Mouse (Mus musculus) left cerebral cortex, adult 18-20 months (tissue): ENCODE measurements around the gene Ermp1. TPM values are rescaled to one million over a fixed set of nuclear protein-coding genes. Genes with fewer than 3 reads are reported as not detected.

ENCODE experiments used
- DNase-seq, 2 experiments: peaks; one replicate each; pipeline ENCODE4 v3.0.0; 2021 to 2022; ENCODE audit warnings: low spot score in 2 of 2, mixed read lengths in 1 of 2
- total RNA-seq, 2 experiments: library from RNA; stranded (reverse); gene quantifications; 2 replicates each; pipeline ENCODE4 v1.2.3; 2021

The Ermp1 gene
- total RNA-seq, 2 experiments from 2014 or later, result 37.0 to 38.0 TPM

DNA sequence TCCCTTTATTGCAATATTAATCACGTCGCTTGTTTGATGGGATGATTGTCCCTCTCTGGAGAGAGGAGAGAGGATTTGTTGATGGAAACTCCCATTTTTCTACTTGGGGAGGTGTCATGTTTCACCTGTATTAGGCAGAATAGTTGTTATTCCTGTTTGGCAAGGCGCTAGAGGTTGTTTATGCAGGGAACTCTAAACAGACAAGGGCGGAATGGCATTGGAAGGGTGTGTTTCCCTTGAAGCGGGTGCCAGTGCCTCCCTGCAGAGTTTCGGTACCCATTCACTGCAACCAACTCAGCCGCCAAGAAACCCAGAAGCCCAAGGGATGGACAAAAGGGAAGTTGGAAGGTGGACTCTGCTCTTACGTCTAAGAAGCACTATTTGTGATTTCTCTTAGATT, 15.6 kb upstream of the Ermp1 start:
- no peak for DNase-seq

DNA sequence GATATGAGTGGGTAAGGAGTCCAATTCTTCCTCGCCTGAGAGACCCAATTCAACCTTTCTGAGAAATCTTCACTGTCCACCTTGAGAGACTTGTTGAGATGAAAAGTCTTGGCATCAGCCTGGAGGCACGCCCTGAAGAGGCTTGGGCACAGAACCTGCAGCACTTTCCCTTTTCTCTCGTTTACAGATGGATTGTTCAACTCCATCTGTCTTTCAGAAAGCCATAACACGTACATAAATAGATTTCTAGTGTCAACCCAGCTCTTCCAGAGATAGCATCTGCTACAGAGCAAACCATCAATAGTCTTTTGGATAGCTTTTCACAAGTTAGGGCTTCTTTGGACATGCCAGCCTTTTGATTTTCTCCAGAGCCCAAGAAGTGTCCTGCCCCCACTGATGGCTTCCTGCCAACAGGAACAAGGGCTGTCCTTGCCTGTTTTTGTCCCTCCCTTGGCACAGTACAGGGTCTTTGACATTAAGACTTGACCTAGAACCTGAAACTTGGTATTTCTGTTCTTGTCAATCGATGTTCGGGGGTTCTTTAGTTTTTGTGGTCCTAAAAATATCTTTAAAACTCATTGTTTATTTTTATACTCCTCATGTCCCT, 13.9 kb upstream of the Ermp1 start:
- DNase-seq, result no peak

DNA sequence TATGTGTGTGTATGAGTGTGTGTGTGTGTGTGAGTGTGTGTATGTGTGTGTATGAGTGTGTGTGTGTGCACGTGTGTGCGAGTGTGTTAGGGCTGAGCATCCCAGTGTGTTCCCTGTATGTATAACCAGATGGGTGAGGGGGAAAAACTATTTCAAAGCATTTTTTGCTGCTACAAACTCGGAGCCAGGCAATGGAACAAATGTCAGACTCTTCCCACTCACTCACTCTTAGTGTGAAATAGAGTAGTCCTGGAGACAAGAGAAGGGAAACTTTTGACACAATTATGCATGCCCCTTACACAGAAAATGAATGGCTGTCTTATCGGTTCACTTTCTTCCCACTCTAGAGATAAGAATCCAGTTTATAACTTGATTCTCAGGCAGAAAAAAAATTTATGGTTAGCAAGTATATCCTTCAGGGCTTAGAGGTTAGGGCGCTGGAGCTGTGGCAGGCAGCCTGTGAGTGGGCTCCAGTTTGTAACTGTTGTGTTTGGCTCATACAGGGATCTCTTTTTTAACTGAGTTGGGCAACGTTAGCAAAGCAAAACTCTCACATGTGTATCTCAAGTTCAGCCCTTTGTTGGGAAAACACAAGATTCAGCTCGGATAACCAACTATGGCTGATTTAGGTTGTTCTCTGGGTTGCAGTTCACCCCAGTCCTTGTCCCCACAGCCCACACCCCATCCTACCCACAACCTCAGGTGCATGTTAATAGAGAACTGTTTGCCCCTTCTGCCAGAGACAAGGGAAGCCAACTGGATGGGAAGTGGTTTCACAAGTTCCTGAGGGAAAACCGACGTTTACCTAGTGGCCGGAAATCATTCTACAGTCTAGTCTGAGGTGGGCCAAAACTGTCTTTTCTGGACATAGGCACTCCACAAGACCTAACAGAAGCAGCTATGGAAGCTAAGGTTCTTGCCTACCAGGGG, 12.9 kb upstream of the Ermp1 start:
- peak in 1 of 2 experiments; percentile 13 for DNase-seq

DNA sequence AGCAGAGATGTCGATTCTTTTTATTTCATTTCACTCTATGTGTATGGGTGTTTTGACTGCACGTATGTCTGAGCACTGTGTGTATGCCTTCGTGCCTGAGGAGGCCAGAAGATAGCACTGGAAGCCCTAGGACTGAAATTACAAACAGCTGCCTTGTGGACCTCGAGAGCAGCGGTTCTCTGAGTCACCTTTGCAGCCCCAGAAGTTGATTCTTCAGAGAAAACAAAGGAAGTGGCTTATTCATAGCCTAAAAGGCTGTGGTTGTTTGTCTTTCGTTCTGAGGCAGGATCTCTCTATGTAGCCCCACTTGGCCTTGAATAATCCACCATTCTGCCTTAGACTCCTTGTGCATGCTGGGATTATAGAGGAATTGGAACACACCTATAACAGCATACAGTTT, 11.5 kb upstream of the Ermp1 start:
- DNase-seq, result no peak

DNA sequence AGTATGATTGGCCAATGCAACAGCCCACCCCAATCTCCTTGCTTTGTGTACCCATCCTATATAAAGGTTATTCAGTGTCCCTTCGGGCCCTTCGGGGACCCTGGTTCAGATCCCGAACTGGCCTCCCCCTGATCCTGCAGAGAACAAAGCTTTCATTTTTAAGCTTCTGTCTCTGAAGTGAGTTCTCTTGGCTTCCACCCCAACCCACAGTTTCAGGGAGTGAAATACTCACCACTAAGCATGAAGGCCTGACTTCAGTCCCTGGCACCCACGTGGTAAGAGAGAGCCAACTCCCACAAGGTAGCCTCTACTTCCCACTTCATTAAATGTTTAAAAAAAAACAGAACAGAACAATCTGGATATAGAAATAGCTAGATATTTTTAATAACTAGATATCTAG, 10.6 kb upstream of the Ermp1 start:
- DNase-seq, result no peak

DNA sequence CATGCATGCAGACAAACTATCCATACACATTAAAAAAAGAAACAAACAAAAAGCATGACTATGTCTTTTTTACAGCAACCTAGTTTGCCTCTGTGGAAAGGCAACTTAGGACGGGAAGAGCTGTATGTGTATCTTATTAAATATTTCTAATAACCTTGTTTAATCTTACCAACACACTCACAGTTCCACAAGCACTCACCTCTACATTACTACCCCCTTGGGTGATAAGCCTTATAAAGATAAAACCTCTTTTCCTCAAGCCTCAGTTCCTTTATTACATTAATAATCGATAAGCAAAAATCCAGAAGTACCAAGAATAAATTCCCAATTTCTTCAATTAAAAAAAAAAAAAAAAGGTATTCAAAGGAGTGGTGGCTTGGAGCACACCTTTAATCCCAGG, 9.3 kb upstream of the Ermp1 start:
- no peak for DNase-seq

DNA sequence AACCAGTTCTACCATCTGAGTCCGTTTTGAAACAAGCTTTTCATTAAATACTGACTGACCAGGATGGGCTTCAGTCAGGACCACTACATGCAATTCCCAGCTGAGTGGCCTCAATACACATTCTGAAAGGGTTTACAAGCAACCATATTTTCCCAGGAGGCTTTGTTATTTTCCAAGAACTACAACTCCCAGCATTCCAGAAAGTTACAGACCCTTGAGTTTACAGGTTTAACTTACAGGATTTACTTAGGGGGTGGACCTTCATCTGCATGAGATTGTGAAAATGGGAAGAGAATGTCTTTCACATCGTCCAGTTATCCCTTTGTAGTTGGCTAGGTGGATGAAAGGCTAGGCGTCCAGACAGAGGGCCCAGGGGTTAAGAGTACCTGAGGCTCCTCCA, 8.8 kb upstream of the Ermp1 start:
- no peak for DNase-seq

DNA sequence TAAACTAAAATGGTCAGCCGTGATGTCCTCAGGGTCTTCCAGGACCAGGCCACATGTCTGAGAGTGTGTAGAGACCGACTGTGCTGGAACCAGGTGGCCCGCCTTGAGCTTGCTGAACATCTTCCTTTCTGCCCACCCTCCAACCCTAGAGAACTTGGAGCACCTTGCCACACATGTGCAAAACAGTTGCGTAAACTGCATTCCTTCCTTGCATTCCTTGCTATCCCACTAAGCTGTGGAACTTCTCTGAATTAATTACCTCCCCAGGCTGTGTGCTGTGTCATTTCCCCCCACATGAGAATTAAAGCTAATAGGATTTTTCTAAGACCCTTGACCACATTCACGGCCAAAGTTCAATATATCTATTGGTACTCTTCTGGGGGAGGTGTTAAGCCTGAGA, 8.4 kb upstream of the Ermp1 start:
- no peak for DNase-seq

DNA sequence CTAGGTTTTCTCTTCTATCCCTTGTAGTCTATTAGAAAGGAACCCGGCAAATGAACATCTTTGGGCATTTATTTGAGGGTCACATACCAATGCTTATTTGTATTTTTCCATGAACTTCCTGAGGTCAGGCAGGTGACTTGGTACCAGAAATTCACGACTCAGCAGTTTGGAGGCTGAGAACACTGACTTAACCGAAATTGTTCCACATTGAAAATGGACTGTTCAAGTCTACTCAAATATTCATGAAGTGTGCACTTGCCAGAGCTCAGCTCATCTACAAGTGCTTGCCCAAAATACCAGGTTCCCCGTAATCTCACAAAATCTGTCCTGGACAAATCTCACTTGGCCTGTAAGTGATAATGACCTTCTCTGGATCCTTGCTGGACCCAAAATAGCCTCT, 7.8 kb upstream of the Ermp1 start:
- DNase-seq, result no peak

DNA sequence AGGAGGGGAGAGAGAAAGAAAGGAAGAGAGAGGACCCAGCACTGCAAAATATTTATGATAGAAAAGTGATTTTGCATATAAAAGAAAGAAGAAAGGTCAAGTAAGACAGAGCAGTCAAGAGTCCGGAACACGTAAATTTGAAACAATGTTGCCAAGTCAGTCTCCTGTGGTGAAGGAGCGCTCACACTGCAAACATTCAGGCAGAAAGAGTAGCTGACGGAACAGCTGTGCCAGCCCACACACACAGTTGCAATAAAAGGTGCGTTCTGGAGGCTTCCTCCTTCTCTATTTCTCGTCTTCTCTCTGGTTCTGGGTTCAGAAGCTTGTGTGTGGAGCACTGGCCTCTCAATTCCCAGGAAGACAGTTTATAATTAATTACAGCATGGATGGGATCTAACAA, 6.9 kb upstream of the Ermp1 start:
- DNase-seq, result peak; percentile 10 to 20

DNA sequence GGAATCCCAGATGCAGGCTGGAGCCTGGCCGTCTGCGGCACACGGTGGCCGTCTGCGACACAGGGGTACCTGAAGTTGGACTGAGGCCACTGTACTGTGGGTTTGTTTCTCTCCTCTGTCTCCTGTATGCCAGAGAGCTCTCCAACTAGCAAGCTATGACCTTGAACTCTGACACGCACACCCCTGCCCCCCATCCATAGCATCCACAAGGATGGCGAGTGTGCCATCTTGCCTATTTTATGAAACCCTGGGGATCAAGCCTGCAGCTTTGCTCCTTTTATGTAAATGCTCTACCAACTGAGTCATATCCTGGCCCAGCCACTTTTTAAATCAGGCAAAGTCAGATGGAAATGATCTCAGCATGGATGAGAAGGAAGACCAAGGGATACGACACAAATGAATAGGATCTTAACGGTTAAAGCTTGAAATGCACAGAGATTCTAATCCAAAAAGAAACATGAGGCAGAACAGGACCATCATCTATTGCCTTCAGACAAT, 5.6 kb upstream of the Ermp1 start:
- no peak for DNase-seq

DNA sequence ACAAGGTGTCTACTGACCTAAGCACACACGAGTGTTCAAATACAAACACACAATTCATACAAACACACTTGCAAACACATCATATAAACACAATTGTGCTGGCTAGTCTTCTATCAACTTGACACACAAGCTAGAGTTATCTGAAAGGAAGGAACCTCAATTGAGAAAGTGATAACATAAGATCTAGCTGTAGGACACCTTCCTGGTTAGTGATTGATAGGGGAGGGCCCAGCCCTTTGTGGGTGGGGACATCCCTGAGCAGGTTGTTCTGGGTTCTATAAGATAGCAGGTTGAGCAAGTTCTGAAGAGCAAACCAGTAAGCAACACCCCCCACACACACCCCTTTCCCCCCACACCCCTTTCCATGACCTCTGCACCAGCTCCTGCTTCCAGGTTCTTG, 1.5 kb upstream of the Ermp1 start:
- no peak for DNase-seq

DNA sequence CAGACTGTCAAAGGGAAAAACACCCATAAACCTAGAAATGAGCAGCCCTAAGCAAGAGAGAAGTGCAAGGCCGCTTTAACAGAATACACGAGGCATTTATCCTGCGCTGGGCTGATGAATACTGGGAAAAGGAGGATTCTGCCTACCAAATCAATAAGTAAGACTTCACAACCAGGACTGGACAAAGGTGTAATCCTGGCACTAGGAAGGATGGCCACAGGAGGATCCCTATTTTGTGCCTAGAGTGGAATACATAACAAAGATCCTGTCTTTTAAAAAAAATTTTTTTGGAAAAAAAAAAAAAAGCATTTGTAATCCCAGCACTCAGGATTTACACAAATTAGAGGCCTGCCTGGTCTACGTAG, 317 bp upstream of the Ermp1 start:
- DNase-seq, result no peak

DNA sequence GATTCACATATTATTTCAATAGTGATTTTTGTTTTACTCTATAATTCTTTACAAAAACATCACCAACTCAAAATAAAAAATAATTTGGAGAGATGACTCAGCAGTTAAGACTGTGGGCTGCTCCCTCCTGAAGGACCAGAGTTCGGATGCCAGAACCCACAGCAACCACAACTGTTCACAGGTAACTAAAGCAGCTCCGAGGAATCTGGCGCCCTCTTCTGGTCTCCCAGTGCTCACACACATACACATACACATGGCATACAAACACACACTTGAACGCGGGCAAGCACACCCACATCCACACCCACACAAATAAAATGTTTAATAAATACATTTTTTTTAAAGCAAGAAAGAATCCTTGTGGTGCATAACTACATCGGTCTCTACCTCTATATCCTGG, 3.5 kb downstream of the Ermp1 start:
- no peak for DNase-seq

DNA sequence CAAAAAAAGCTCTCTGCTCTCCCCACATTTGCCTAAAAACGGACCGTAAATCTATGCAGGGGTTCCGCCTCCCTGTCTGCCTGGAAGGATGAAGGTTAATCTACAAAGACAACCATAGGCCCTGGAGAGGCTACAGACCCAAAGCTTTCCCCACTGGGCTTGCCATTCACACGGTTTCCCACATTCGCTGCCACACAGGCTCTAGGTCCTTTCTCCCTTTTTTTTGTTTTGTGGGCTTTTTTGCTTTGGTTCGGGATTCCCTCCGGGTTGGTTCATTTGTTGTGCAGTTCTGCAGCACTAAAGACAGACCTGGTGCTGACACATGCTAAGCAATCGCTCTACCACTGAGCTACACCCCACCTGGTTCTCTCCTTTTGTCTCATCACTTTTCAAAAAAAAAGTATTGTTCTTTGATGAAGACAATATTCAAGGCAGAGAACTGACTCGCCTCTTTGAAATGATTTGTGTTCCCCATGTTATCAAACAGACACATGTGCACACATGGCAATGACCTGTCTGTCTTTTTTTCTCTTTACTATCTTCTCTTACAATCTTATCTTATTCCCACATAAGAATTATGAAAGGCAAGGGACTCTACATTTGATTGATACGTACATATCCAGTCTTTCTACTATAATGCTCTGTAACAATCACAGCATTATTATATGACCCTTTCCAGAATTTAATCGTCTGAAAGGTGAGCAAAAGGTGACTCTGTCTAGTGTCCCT, 4.9 kb downstream of the Ermp1 start:
- no peak for DNase-seq

DNA sequence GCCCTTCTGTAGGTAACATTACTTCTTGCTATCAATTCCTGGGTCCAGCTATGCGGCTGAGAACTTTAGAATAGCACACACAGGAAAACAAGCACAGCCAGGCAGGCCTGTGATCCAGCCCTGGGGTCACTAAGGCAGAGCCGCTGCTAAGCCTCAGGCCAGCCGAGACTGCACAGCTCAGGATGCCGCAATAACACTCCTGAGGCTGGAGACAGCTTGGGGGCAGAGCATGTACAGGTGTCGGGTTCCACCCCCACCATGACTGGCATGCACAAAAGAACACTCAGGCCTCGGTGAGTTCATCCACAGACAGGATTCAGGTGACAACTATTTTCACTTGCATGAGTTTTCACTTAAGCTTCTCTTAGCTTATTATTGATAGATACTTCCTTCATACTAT, 6.0 kb downstream of the Ermp1 start:
- no peak for DNase-seq

DNA sequence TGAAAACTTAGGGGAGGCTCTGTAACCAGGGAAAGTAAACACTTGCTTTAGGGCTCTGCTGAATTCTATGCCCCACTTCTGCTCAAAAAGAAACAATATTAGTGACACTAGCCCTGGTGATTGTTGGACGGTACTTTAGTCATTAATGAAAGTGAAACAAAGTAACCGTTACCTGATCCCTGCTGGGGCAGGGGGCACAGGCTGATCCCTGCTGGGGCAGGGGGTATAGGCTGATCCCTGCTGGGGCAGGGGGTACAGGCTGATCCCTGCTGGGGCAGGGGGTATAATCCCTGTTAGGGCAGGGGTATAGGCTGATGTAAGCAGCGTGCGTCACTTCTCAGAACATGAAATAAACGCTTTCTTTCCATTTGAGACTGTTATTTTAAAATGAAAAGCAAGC, 6.7 kb downstream of the Ermp1 start:
- DNase-seq, result no peak

DNA sequence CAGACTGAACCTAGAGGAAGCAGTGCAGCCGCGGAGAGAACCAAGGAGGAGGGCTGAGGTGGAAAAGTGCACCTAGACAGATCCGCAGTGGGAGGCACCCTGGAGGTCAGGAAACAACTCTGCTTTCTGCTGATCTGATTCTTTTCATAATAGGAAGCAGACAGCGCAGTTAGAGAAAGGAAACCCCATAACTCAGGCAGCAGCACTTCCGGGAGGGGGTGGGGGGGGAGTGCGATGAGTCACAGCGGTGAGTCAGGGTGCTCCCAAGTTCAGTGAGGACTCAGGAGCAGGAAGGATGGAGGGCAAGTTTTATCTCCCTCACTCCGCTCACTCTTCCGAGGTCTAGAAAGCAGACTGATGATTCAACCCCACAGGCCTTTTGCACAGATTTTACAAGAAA, 7.2 kb downstream of the Ermp1 start:
- no peak for DNase-seq

DNA sequence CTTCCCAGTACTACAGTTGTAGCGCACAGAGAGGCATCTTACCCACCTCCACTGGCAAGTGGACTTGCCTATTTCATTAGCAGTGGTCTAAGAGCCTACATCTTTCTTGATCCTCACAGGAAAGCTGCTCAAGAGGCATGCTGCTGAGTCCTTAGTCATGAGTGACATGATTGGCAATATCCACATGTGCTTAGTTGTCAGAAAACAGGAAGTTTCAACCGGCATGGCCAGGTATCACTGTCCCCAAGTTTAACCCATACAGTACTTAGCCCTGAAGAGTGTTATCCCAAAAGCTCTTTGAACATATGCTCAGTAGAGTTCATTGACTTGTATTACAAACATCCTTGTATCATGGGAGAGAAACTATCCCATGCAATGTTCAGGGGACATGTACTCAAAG, 36.1 kb downstream of the Ermp1 start:
- no peak for DNase-seq

DNA sequence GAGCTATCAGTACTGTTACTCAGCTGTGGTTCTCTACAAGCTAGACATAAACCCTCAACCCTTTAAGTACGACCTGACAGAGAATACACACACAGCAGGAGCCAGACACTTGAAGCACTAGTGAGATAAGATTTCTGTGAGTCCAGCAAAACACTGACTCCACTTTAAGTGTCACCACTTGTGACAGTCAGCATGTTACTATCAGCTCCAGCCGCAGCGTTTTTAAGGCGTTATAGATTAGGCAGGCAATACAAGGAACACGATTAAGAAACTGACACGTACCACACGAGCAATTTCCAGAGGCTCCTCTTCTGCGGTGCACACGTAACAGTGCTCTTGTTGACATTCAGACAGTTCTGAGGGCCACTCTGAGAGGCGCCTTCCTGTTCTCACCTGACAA, 37.3 kb downstream of the Ermp1 start:
- DNase-seq, result no peak

DNA sequence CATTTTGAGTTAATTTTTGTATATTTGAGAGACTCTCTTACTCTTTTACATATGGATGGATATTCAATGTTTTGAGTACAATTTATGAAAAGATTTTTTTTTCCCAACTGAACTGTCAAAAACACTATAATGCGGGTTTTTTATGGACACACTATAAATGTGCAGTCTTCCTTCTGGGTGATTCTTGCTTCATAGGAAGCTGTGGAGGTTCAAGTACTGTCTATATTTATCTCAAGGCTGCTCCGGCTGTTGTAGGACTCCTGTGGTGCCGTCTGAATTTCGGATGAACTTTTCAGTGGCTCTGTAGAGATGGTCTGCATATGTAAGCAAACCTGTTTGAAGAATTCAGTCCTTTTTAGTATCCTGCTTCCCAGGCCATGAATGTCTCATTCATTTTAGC, 40.0 kb downstream of the Ermp1 start:
- DNase-seq, result no peak

DNA sequence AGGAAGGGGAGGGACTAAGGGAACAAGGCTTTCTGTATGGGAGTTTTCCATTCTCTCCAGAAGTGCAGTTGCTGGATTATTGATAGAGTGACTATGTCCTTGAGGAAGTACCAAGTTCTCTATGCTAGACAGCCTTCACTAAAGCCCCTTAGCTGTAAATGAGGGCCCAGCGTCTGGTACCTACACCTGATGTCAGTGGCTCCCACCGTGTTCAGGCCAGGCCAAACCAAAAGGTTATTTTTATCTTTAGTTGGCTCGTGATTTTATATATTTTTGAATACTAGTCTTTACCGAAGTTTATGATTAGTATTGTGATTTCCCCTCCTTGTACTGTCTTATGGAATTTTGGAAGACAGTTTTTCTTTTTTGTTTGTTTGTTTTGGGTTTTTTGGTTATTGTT, 40.7 kb downstream of the Ermp1 start:
- no peak for DNase-seq
